Mouse (Mus musculus): Measurements from ENCODE around the gene Adamts6. TPM values are rescaled to one million over a fixed set of nuclear protein-coding genes. Genes with fewer than 3 reads are reported as not detected.

Gene Adamts6
- polyA plus RNA-seq, 1 experiment from 2014 or later: 3.7 TPM

DNA sequence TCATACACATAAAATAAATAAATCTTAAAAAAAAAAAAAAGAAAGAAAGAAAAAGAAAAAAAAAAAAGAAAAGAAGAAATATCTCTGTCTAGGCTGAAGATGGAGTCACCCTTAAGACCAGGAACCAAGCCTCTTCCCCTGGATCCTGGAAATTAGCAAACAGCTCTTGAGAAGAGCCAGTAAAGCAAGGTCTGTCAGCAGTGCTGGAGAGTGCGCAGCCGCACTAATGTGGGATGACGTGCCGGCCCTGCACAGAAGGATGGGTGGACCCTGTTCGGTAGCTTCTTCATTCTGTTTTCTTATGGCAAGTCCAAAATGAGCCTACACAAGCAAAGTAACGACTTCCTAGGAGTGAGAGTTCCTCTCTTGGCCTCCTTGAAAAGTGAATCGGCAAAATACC is 214.8 kb downstream of the Adamts6 start:
- WGBS: 89% methylated on average over 7 of the region's 7 CpGs
- no peak for ATAC-seq (ENCODE audit: extremely low read depth, insufficient number of reproducible peaks, low FRiP score, low TSS enrichment)
- no peaks in the 10 kb centered on the region for H3K27me3 ChIP-seq (replicated peaks)

DNA sequence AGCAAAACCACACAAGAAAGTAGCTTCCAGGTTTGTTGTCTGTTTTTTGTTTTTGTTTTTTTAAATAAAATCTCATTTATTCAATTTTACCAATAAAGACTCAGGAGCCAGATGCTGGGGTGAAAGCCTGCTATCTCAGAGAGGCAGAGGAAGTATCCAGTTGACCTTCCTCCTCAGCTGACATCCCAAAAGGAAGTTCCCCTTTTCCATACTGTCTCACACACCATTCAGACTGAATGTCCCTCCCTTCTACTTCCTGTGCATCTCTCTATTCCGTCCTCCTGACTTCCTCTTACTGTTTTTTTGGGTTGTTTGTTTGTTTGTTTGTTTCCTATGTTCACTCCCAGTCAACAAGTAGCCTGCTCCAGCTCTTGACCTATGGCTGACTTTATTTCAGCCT is 216.4 kb downstream of the Adamts6 start:
- H3K4me3 ChIP-seq: no peak overlapping the region
- 57% methylated on average over 1 of the region's 1 CpGs for WGBS
- no peak overlapping the region for H3K27ac ChIP-seq (replicated peaks)
- no peaks in the 10 kb centered on the region for H3K36me3 ChIP-seq
- no peaks in the 10 kb centered on the region for H3K4me1 ChIP-seq
- no peak overlapping the region for H3K9ac ChIP-seq
- H3K4me2 ChIP-seq: no peak overlapping the region
- H3K9me3 ChIP-seq: no peaks in the 10 kb centered on the region
- no peak for ATAC-seq (ENCODE audit: extremely low read depth, insufficient number of reproducible peaks, low FRiP score, low TSS enrichment)
- H3K27me3 ChIP-seq (replicated peaks): no peaks in the 10 kb centered on the region

More for the DNA sequence above, 214.8 kb downstream of the Adamts6 start:
- no peak overlapping the region for H3K9ac ChIP-seq
- no peaks in the 10 kb centered on the region for H3K36me3 ChIP-seq
- no peaks in the 10 kb centered on the region for H3K9me3 ChIP-seq
- no peak overlapping the region for H3K4me3 ChIP-seq
- H3K27ac ChIP-seq (replicated peaks): no peak overlapping the region
- no peak overlapping the region for H3K4me2 ChIP-seq
- H3K4me1 ChIP-seq: no peaks in the 10 kb centered on the region

DNA sequence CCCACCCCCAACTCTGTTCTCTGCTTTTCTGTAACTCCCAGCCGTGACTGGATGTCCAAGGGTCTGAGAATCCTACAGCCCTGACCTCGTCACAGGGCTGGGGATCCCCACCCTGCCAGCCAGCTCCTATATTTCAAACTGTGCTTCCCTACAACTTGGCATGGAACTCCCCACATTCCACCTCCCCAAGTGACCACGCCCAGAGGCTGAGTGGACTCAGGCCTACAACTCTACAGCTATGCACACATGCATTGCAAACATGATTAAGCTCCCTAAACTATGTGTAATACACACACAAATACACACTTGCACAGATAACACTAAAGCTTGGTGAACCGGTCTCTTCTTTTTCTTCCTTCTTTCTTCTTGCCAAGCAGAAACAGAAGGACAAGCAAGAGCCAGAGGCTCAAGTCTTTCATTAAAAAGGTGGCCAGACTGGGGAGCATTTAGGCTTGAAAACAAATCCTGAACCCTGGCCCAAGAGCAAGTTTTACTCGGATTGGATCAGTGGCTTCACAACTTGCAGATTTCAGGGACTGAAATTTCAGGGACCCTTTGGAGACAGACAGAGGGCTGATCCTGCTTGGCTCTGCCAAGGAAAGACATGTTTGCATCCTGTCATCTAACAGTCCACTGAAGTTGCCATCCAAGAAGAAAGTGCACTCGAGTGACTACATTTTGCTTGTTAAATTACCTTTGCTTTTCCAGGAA is 218.7 kb downstream of the Adamts6 start:
- no peaks in the 10 kb centered on the region for H3K27me3 ChIP-seq (replicated peaks)
- ATAC-seq (ENCODE audit: extremely low read depth, insufficient number of reproducible peaks, low FRiP score, low TSS enrichment): no peak
- H3K9ac ChIP-seq: no peak overlapping the region
- no peaks in the 10 kb centered on the region for H3K36me3 ChIP-seq
- H3K4me3 ChIP-seq: no peak overlapping the region
- H3K4me2 ChIP-seq: no peak overlapping the region
- 69% methylated on average over 6 of the region's 6 CpGs for WGBS
- no peaks in the 10 kb centered on the region for H3K9me3 ChIP-seq
- H3K27ac ChIP-seq (replicated peaks): no peak overlapping the region
- H3K4me1 ChIP-seq: peaks cover 9% of the 10 kb centered on the region; the same call in 1 of the 2 replicates

DNA sequence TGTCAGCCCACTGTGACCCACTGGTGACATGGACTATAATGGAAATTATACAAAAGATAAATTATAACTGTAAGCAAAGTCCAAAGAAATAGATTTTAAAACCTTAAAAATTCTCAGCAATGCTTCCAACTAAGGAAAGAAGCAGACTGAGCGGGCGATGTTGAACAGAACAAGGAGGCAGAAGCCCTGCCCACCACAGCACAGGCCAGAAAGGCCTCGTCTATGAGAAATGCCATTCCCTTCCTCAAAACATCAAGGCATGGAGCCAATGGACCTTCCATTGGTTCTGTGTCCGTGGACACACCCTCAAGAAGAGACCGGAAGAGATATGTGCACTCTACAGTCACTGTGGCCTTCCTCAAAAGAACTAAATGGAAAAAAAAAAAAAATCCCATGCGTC is 220.0 kb downstream of the Adamts6 start:
- ATAC-seq (ENCODE audit: extremely low read depth, insufficient number of reproducible peaks, low FRiP score, low TSS enrichment): no peak

DNA sequence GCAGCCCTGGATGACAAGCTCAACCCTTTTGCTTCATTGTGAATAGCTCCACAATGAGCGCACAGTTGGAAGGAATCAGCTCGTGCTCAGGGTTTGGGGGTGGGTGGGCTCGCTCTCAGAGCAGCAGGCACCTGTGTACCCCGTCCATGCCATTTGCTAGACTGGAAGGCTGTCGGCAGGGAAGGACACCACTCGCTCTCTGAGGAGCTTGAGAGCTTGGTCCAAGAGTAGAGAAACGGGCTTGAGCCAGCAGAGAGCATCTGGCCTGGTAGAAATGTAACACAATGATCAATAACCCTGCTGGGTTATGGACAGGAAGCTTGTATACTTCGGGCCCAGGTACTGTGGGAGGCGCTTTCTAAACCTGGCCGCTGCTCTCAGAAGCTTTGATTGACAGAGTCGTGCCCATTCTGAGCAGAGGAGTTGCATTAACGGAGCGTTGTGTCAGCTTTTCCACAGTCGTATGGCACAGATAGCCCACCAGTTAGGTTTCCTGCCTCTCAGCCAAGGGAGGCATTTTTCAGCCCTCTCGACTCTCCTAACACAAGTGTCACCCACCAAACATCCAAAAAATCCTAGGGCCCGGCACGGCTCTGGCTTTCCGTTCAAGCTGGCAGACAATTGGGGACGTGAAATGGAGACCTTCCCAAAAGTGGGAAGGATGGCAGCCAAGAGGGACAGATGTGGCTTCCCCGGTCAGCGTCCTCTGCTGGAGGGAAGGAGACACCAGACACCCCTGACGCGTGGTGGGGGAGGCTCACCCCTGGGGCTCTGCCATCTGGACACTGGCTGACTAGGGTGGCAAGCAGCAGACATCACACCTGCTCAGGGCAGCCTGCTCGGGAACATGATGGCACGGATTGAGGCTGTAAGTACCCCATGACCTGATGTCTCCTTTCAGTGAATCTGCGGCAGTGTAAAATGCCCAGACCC is 222.2 kb downstream of the Adamts6 start:
- Histone ChIP-seq H3K4me1 (peaks cover 9% of the 10 kb centered on the region; the same call in 1 of the 2 replicates), H3K27me3 (replicated peaks) (no peaks in the 10 kb centered on the region), H3K4me3 (no peak overlapping the region), H3K4me2 (no peak overlapping the region), H3K9ac (no peak overlapping the region), H3K9me3 (no peaks in the 10 kb centered on the region), H3K27ac (replicated peaks) (no peak overlapping the region), H3K36me3 (no peaks in the 10 kb centered on the region)
- WGBS: 67% methylated on average over 26 of the region's 26 CpGs
- no peak for ATAC-seq (ENCODE audit: extremely low read depth, insufficient number of reproducible peaks, low FRiP score, low TSS enrichment)

More for the DNA sequence above, 220.0 kb downstream of the Adamts6 start:
- Histone ChIP-seq H3K4me1 (peaks cover 9% of the 10 kb centered on the region; the same call in 1 of the 2 replicates), H3K27ac (replicated peaks) (no peak overlapping the region), H3K9ac (no peak overlapping the region), H3K4me2 (no peak overlapping the region), H3K27me3 (replicated peaks) (no peaks in the 10 kb centered on the region), H3K4me3 (no peak overlapping the region), H3K36me3 (no peaks in the 10 kb centered on the region), H3K9me3 (no peaks in the 10 kb centered on the region)
- 78% methylated on average over 6 of the region's 6 CpGs for WGBS

DNA sequence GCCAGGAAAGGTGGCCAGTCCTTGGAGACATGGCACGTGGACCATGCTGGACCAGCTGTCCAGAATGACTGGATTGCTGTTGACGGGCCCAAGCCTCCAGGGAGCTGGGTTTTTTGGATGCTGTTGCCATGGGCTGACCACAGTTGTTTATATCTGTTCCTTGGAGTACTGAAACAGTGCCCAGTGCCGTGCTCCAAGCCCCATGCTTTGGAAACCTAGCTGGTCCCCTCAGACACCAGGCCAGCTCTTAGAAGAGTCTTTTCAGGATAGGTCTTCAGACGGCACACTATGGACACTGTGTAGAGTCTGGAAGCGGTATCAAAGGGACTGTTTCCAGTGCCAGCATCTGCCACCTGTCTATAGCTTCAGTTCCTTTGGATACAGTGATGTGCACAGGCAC is 223.1 kb downstream of the Adamts6 start:
- H3K4me2 ChIP-seq: no peak overlapping the region
- H3K4me3 ChIP-seq: no peak overlapping the region
- 81% methylated on average over 5 of the region's 5 CpGs for WGBS
- no peak overlapping the region for H3K27ac ChIP-seq (replicated peaks)
- H3K9ac ChIP-seq: no peak overlapping the region
- H3K4me1 ChIP-seq: peaks cover 9% of the 10 kb centered on the region; the same call in 1 of the 2 replicates
- no peaks in the 10 kb centered on the region for H3K36me3 ChIP-seq
- no peaks in the 10 kb centered on the region for H3K9me3 ChIP-seq
- H3K27me3 ChIP-seq (replicated peaks): no peaks in the 10 kb centered on the region
- no peak for ATAC-seq (ENCODE audit: extremely low read depth, insufficient number of reproducible peaks, low FRiP score, low TSS enrichment)

DNA sequence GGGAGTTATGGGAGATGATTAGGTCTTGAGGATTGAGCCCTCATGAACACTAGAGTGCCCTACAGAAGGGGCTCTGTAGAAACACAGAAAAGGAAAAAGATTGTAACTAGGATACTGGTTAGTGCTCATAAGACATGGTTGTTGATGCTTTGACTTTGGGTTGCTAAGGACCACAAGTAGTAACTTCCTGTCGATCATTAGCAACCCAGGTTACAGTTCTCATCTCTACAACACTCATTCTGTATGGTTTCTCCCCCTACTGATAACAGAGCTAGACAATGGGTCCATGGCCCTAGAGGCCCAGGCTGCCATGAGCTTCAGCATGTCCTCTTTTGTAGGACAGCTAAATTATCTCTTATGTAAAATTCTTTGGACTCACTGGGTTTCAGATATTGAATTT is 227.4 kb downstream of the Adamts6 start:
- Histone ChIP-seq H3K4me3 (no peak overlapping the region), H3K9ac (no peak overlapping the region), H3K36me3 (no peaks in the 10 kb centered on the region), H3K27ac (replicated peaks) (no peak overlapping the region), H3K9me3 (no peaks in the 10 kb centered on the region), H3K4me2 (no peak overlapping the region), H3K27me3 (replicated peaks) (no peaks in the 10 kb centered on the region), H3K4me1 (peaks cover 26% of the 10 kb centered on the region)
- WGBS: 71% methylated on average over 1 of the region's 1 CpGs
- no peak for ATAC-seq (ENCODE audit: extremely low read depth, insufficient number of reproducible peaks, low FRiP score, low TSS enrichment)

DNA sequence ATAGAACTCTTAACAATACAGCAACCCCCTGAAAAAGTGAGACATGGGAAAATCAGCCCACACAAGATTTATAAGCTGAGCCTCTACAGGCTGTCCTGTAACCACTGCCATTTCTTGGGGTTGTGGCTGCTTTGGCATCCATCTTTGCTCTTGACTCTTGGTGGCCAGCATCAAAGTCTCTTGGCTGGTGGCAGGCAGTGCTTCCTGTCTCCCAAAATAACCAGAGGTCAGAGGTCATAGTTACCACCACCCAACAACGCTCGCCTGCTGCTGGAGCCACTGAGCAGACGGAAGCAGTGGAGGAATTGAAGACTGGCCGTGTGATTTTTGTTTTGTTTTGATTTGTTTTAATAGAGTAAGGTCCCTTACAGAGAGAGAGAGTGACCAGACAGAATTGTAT is 228.5 kb downstream of the Adamts6 start:
- Histone ChIP-seq H3K4me2 (no peak overlapping the region), H3K9ac (no peak overlapping the region), H3K36me3 (no peaks in the 10 kb centered on the region), H3K4me3 (no peak overlapping the region), H3K4me1 (peaks cover 23% of the 10 kb centered on the region), H3K9me3 (no peaks in the 10 kb centered on the region), H3K27me3 (replicated peaks) (no peaks in the 10 kb centered on the region), H3K27ac (replicated peaks) (no peak overlapping the region)
- ATAC-seq (ENCODE audit: extremely low read depth, insufficient number of reproducible peaks, low FRiP score, low TSS enrichment): no peak
- WGBS: 48% methylated on average over 4 of the region's 4 CpGs

DNA sequence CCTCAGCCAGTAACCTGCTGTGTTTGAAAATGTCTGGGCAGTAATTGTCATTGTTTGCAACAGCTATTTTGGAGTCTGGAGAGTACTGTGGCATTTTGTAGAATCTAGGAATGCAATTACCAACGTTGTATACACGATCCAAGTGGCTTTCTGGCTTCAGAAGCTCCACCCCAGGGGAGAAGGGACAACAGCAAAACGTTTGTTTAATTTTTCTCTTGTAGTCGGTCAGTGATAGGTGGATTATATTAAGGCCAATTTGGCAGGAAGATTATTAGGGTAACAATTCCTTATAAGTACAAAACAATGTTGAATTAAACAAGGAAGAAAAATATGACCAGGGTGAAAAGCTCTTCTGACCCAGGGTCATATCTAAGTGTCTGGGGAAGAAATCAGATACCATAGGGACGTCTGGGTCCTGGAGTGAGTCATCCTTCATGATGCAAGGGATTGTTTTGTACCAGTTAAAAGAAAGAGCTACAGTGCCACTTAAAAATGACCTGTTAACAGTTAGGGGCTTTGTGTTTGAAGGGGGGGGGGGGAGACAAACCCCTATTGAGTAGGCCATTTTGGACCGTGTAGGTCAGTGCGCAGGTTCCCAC is 229.2 kb downstream of the Adamts6 start:
- H3K9ac ChIP-seq: no peak overlapping the region
- no peaks in the 10 kb centered on the region for H3K27me3 ChIP-seq (replicated peaks)
- H3K27ac ChIP-seq (replicated peaks): 0 out of 2 replicates have a peak overlapping the region, but pooled peaks have one; percentile 17
- H3K9me3 ChIP-seq: no peaks in the 10 kb centered on the region
- H3K4me1 ChIP-seq: peaks cover 23% of the 10 kb centered on the region
- ATAC-seq (ENCODE audit: extremely low read depth, insufficient number of reproducible peaks, low FRiP score, low TSS enrichment): no peak
- no peak overlapping the region for H3K4me3 ChIP-seq
- WGBS: 42% methylated on average over 7 of the region's 7 CpGs
- H3K4me2 ChIP-seq: no peak overlapping the region
- no peaks in the 10 kb centered on the region for H3K36me3 ChIP-seq

DNA sequence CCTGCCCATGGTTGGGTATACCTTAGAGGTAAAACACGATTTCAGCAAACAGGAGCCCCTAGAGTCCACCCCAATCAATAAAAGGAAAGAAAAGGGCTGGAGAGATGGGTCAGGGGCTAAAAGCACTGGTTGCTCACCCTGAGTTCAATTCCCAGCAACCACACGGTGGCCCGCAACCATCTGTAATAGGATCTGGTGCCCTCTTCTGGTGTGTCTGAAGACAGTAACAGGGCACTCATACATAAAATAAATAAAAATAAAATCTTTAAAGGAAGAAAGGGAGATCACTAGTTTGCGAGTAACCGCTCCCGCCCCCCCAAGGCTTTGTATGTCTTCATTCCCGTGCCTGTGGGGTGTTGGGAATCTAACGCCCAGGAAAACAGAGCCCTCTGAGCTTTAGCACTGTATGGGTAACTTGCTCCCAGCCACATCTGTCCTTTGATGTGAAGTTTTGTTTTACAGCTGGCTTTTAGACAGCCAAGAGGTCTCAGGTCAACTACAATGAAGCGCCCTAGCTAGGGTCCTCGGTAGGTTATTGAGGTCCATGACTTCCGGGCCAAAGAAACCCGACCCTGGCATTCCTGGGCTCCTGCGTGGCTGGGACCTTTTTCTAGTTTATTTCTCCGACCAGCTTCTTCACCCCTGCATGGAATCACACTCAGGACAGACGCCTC is 230.1 kb downstream of the Adamts6 start:
- ATAC-seq (ENCODE audit: extremely low read depth, insufficient number of reproducible peaks, low FRiP score, low TSS enrichment): no peak
- Histone ChIP-seq H3K36me3 (no peaks in the 10 kb centered on the region), H3K4me1 (peaks cover 23% of the 10 kb centered on the region), H3K27me3 (replicated peaks) (no peaks in the 10 kb centered on the region), H3K9me3 (no peaks in the 10 kb centered on the region), H3K4me3 (peak overlapping the region; percentile 46), H3K9ac (peak overlapping the region; percentile 78), H3K27ac (replicated peaks) (peak overlapping the region; percentile 75), H3K4me2 (peak overlapping the region; percentile 71)
- WGBS: 52% methylated on average over 15 of the region's 15 CpGs

Data from heart, embryonic 13.5 days (tissue).